Mouse (Mus musculus) MEL (cell line): ENCODE measurements around the gene Abca2. TPM values are rescaled to one million over a fixed set of nuclear protein-coding genes. Genes with fewer than 3 reads are reported as not detected.

ENCODE experiments used
- DNase-seq: peaks from one replicate; pipeline ENCODE4 v3.0.0; 2011; ENCODE audit warnings: low read depth, low spot score
- H3K27ac ChIP-seq: 2 replicates; pipeline ENCODE4 v1.5.1; 2012; ENCODE audit warnings: low read depth, mild to moderate bottlenecking, control low read depth, low read length, moderate library complexity; ENCODE audit not compliant: control insufficient read depth
- H3K27me3 ChIP-seq, 2 experiments: fragments of 150-350 bp in 1 of 2; sonication (generic) in 1 of 2; 2 replicates each; pipeline ENCODE4 v1.6.1; 2012; ENCODE audit warnings: low read length in 2 of 2, mild to moderate bottlenecking in 2 of 2, improper control_type of control experiment in 1 of 2, moderate library complexity in 1 of 2; ENCODE audit not compliant: insufficient read depth in 2 of 2, control insufficient read depth in 1 of 2
- H3K36me3 ChIP-seq, 2 experiments: 2 replicates each; pipeline ENCODE4 v1.6.1; 2012 to 2014; ENCODE audit warnings: low read length in 2 of 2, improper control_type of control experiment in 1 of 2, inconsistent platforms in 1 of 2, mild to moderate bottlenecking in 1 of 2; ENCODE audit not compliant: insufficient read depth in 2 of 2, control insufficient read depth in 1 of 2
- H3K4me1 ChIP-seq, 2 experiments: fragments of 150-350 bp in 1 of 2; sonication (generic) in 1 of 2; 2 replicates each; pipeline ENCODE4 v1.6.1; 2012; ENCODE audit warnings: low read length in 2 of 2, improper control_type of control experiment in 1 of 2, mild to moderate bottlenecking in 1 of 2; ENCODE audit not compliant: insufficient read depth in 2 of 2, control insufficient read depth in 1 of 2
- H3K4me3 ChIP-seq, 2 experiments: fragments of 150-350 bp in 1 of 2; sonication (generic) in 1 of 2; 2 replicates each; pipeline ENCODE4 v1.5.1; 2012; ENCODE audit warnings: low read depth in 2 of 2, low read length in 2 of 2, mild to moderate bottlenecking in 2 of 2, moderate library complexity in 2 of 2, control low read depth in 1 of 2, improper control_type of control experiment in 1 of 2; ENCODE audit not compliant: control insufficient read depth in 1 of 2, insufficient read depth in 1 of 2
- H3K79me2 ChIP-seq: 2 replicates; pipeline ENCODE4 v1.6.1; 2012; ENCODE audit warnings: mild to moderate bottlenecking, low read length, moderate library complexity; ENCODE audit not compliant: control insufficient read depth, poor library complexity, insufficient read depth
- H3K9ac ChIP-seq: 2 replicates; pipeline ENCODE4 v1.6.1; 2012; ENCODE audit warnings: low read depth, mild to moderate bottlenecking, control low read depth, low read length, moderate library complexity; ENCODE audit not compliant: control insufficient read depth, poor library complexity, severe bottlenecking
- H3K9me3 ChIP-seq: fragments of 150-350 bp; sonication (generic); replicated peaks from 2 replicates; pipeline ENCODE4 v1.6.1; 2012; ENCODE audit warnings: mild to moderate bottlenecking, low read length, improper control_type of control experiment, moderate library complexity; ENCODE audit not compliant: insufficient read depth
- CHD1 ChIP-seq: IDR thresholded peaks from 2 replicates; pipeline ENCODE4 v1.6.1; 2012; ENCODE audit warnings: low read depth, mild to moderate bottlenecking, inconsistent platforms, low read length, improper control_type of control experiment
- CHD2 ChIP-seq: IDR thresholded peaks from 2 replicates; pipeline ENCODE4 v1.6.1; 2011; ENCODE audit warnings: low read length, improper control_type of control experiment
- CTCF ChIP-seq, 3 experiments: IDR thresholded peaks in 2 of 3; conservative IDR thresholded peaks in 1 of 3; 2 replicates each; pipeline ENCODE4 v1.5.1; 2011 to 2012; ENCODE audit warnings: low read length in 3 of 3, low read depth in 2 of 3, mild to moderate bottlenecking in 2 of 3, improper control_type of control experiment in 1 of 3, inconsistent platforms in 1 of 3, mixed read lengths in 1 of 3, moderate library complexity in 1 of 3; ENCODE audit not compliant: control insufficient read depth in 1 of 3, insufficient read depth in 1 of 3, poor library complexity in 1 of 3, severe bottlenecking in 1 of 3
- E2F4 ChIP-seq: IDR thresholded peaks from 2 replicates; pipeline ENCODE4 v1.6.1; 2011; ENCODE audit warnings: low read depth, low read length, improper control_type of control experiment, borderline replicate concordance
- GATA1 ChIP-seq: IDR thresholded peaks from 2 replicates; pipeline ENCODE4 v1.6.1; 2011; ENCODE audit warnings: low read depth, low read length, improper control_type of control experiment
- MAZ ChIP-seq: IDR thresholded peaks from 2 replicates; pipeline ENCODE4 v1.6.1; 2012; ENCODE audit warnings: low read depth, mild to moderate bottlenecking, inconsistent platforms, low read length, improper control_type of control experiment
- MXI1 ChIP-seq: IDR thresholded peaks from 2 replicates; pipeline ENCODE4 v1.6.1; 2011; ENCODE audit warnings: mild to moderate bottlenecking, low read depth, low read length, improper control_type of control experiment
- POLR2A ChIP-seq, 2 experiments: IDR thresholded peaks; 2 replicates each; pipeline ENCODE4 v1.6.1; 2011 to 2012; ENCODE audit warnings: low read length in 2 of 2, mild to moderate bottlenecking in 2 of 2, control low read depth in 1 of 2, improper control_type of control experiment in 1 of 2, low read depth in 1 of 2, moderate library complexity in 1 of 2; ENCODE audit not compliant: control insufficient read depth in 1 of 2, insufficient read depth in 1 of 2, poor library complexity in 1 of 2
- POLR2AphosphoS2 ChIP-seq: IDR thresholded peaks from 2 replicates; pipeline ENCODE4 v1.6.1; 2011; ENCODE audit warnings: low read length, improper control_type of control experiment
- POLR2AphosphoS5 ChIP-seq: IDR thresholded peaks from 2 replicates; pipeline ENCODE4 v1.6.1; 2012; ENCODE audit warnings: low read depth, borderline replicate concordance, mild to moderate bottlenecking, inconsistent platforms, low read length, moderate library complexity, mixed read lengths
- SMC3 ChIP-seq: IDR thresholded peaks from 2 replicates; pipeline ENCODE4 v1.6.1; 2011; ENCODE audit warnings: low read depth, low read length, improper control_type of control experiment
- TBP ChIP-seq: IDR thresholded peaks from 2 replicates; pipeline ENCODE4 v1.8.0; 2011; ENCODE audit warnings: low read depth, low read length, improper control_type of control experiment
- USF2 ChIP-seq, 2 experiments: IDR thresholded peaks; 2 replicates each; pipeline ENCODE4 v1.6.1; 2011 to 2012; ENCODE audit warnings: improper control_type of control experiment in 2 of 2, low read length in 2 of 2, borderline replicate concordance in 1 of 2, inconsistent platforms in 1 of 2, low read depth in 1 of 2, mild to moderate bottlenecking in 1 of 2; ENCODE audit not compliant: insufficient read depth in 1 of 2
- ZKSCAN1 ChIP-seq: IDR thresholded peaks from 2 replicates; pipeline ENCODE4 v1.6.1; 2012; ENCODE audit warnings: low read depth, mild to moderate bottlenecking, inconsistent platforms, low read length, improper control_type of control experiment, moderate library complexity
- ZNF384 ChIP-seq: IDR thresholded peaks from 2 replicates; pipeline ENCODE4 v1.6.1; 2012; ENCODE audit warnings: low read depth, mild to moderate bottlenecking, inconsistent platforms, low read length, improper control_type of control experiment
- polyA plus RNA-seq, 2 experiments: library from polyadenylated mRNA; stranded (reverse) in 1 of 2; unstranded in 1 of 2; fragments of >175 nt in 1 of 2; fragments of >200 nt in 1 of 2; gene quantifications; 2 replicates each; pipeline versions ENCODE4 v1.2.1 to v1.2.4; 2012; ENCODE audit warnings: low replicate concordance in 2 of 2, low read depth in 1 of 2; ENCODE audit not compliant: insufficient read length in 2 of 2, insufficient read depth in 1 of 2, missing spikeins in 1 of 2
- total RNA-seq: library from RNA; depleted of rRNA; stranded (reverse); fragments of 300-350 nt; gene quantifications from 2 replicates; pipeline ENCODE4 v1.2.3, GENCODE M21; 2012

Gene Abca2
- total and polyA plus RNA-seq, 3 experiments = 10.4 to 42.2 TPM; not detected in 1

DNA sequence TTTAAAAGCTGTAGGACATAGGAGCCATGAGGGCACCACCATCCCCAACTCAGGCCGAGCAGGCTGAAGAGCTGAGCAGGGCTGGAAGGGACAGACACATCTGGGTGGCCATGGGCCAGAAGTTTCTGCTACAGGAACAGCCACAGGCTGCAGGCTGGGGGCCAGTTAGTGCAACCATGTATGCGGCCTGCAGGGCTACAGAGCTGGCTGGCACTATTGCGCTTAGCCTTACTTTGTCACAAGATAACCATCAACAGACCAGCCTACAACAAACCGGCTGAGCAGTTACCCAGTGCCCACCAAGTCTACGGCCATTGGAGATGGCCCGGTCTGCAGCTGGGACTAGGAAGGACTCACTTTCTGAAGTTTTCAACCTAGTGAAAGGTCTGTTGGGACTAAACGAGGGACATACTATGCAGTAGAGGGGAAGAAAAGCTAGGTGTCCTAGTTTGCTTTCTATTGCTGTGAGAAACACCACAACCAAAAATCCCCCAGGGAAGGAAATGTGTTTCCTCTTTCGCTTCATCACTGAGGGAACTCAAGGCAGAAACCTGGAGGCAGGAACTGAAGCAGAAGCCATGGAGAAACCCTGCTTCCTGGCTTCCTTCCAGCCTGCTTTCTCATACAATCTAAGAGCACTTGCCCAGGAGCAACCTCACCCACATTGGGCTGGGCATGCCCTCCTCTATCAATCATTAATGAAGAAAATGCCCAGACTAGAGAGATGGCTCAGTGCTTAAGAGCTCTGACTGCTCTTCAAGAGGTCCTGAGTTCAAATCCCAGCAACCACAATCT is 22.5 kb downstream of the Abca2 start:
- no peaks in the 10 kb centered on the region for H3K27me3 ChIP-seq
- no peak overlapping the region for H3K27ac ChIP-seq
- no peak for DNase-seq
- H3K9me3 ChIP-seq = no peaks in the 10 kb centered on the region
- H3K4me3 ChIP-seq = no peak overlapping the region
- no peak overlapping the region for H3K9ac ChIP-seq
- no peaks in the 10 kb centered on the region for H3K4me1 ChIP-seq
- TF ChIP-seq ZNF384 (no peak), POLR2AphosphoS2 (no peak), CHD1 (no peak), CTCF (IDR thresholded peaks at IDR 0.05 in 2 of 3, conservative IDR thresholded peaks at IDR 0.05 in 1 of 3; ENCODE audit: control insufficient read depth in 1 of 3, insufficient read depth in 1 of 3, low read depth in 2 of 3, low read length in 3 of 3, poor library complexity in 1 of 3, severe bottlenecking in 1 of 3) (no peak), CHD2 (no peak), E2F4 (no peak), TBP (no peak), USF2 (IDR thresholded peaks at IDR 0.05; ENCODE audit: borderline replicate concordance in 1 of 2, insufficient read depth in 1 of 2, low read depth in 1 of 2, low read length in 2 of 2) (no peak), POLR2AphosphoS5 (no peak), MXI1 (no peak), SMC3 (no peak)
- no peaks in the 10 kb centered on the region; a peak in 1 of 4 replicates for H3K36me3 ChIP-seq
- no peaks in the 10 kb centered on the region for H3K79me2 ChIP-seq

DNA sequence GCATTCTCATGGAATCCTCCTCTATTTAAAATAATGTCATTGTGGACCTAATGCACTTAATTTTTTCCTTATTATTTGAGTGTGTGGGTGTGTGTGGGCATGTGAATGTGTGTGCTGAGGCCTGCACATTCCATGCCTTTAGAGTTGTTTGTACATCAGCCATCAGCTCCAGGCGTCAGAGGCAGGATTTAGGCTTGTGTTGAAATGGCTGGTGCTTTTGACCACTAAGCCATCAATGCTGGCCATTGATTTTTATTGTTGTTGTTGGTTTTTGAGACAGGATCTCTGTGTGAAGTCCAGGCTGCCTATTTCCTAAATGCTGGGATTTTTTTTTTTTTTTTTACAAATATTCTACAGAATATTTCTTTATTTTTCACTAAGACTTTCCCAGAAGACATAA is 24.4 kb downstream of the Abca2 start:
- H3K27ac ChIP-seq = no peak overlapping the region
- H3K4me1 ChIP-seq = no peaks in the 10 kb centered on the region
- H3K79me2 ChIP-seq = no peaks in the 10 kb centered on the region
- DNase-seq = no peak
- no peaks in the 10 kb centered on the region for H3K36me3 ChIP-seq
- no peaks in the 10 kb centered on the region for H3K27me3 ChIP-seq
- no peaks in the 10 kb centered on the region for H3K9me3 ChIP-seq
- no peak for TF ChIP-seq MAZ
- TF ChIP-seq CHD2 = no peak
- TF ChIP-seq GATA1 = no peak
- TF ChIP-seq POLR2AphosphoS5 = no peak
- no peak for TF ChIP-seq ZKSCAN1
- no peak for TF ChIP-seq POLR2A (IDR thresholded peaks at IDR 0.05; ENCODE audit: control insufficient read depth in 1 of 2, insufficient read depth in 1 of 2, low read depth in 1 of 2, low read length in 2 of 2, poor library complexity in 1 of 2)
- H3K9ac ChIP-seq = no peak overlapping the region
- H3K4me3 ChIP-seq = no peak overlapping the region
